Mouse (Mus musculus) liver, embryonic 16.5 days (tissue): Measurements from ENCODE around the gene Lonp2. TPM values are rescaled to one million over a fixed set of nuclear protein-coding genes. Genes with fewer than 3 reads are reported as not detected.

Experiments used
- ATAC-seq: fragments of 200-750 bp; cut with Nextera tagmentation; 2 replicates; pipeline ENCODE4 v1.8.0; 2017; ENCODE audit warnings: low read depth, mild to moderate bottlenecking, moderate number of reproducible peaks, moderate library complexity
- H3K27ac ChIP-seq: fragments of 300-500 bp; sonication (generic); 2 replicates; pipeline ENCODE4 v1.5.1; 2014; ENCODE audit warnings: mild to moderate bottlenecking, low read length
- H3K27me3 ChIP-seq: fragments of 300-500 bp; sonication (generic); 2 replicates; pipeline ENCODE4 v1.6.1; 2014; ENCODE audit warnings: low read depth, low read length, mixed read lengths; ENCODE audit not compliant: control insufficient read depth, insufficient read depth
- H3K36me3 ChIP-seq: fragments of 300-500 bp; sonication (generic); 2 replicates; pipeline ENCODE4 v1.6.1; 2014; ENCODE audit warnings: mild to moderate bottlenecking; ENCODE audit not compliant: control insufficient read depth, insufficient read depth
- H3K4me1 ChIP-seq: fragments of 300-500 bp; sonication (generic); 2 replicates; pipeline ENCODE4 v1.6.1; 2014; ENCODE audit warnings: low read depth, low read length, mixed read lengths; ENCODE audit not compliant: control insufficient read depth
- H3K4me2 ChIP-seq: fragments of 300-500 bp; sonication (generic); 2 replicates; pipeline ENCODE4 v1.6.1; 2014; ENCODE audit warnings: low read depth, low read length, mixed read lengths
- H3K4me3 ChIP-seq: fragments of 300-500 bp; sonication (generic); 2 replicates; pipeline ENCODE4 v1.5.1; 2014; ENCODE audit warnings: low read depth, mild to moderate bottlenecking, low read length
- H3K9ac ChIP-seq: fragments of 300-500 bp; sonication (generic); 2 replicates; pipeline ENCODE4 v1.6.1; 2014; ENCODE audit warnings: low read depth, low read length
- H3K9me3 ChIP-seq: fragments of 300-500 bp; sonication (generic); replicated peaks from 2 replicates; pipeline ENCODE4 v1.6.1; 2016; ENCODE audit warnings: low read length; ENCODE audit not compliant: control insufficient read depth
- WGBS: fragments of 180-500 bp; shearing (Covaris S2); extraction: QIAGEN DNeasy Blood & Tissue Kit; methylation state at CpG from one replicate; pipeline ENCODE4 v1.1.7; 2014; ENCODE audit not compliant: insufficient replicate concordance; 5-methylcytosine and 5-hydroxymethylcytosine counted together
- microRNA-seq: library from miRNA; unstranded; fragments of <30 nt; microRNA quantifications from one replicate; pipeline ENCODE4, GENCODE M21; 2016
- polyA plus RNA-seq: library from polyadenylated mRNA; unstranded; fragments of >200 nt; fragmentation: Nextera tagmentation; extraction: Ambion mirVana; gene quantifications from 2 replicates; pipeline ENCODE4 v1.2.1, GENCODE M21; 2015

Gene Lonp2
- polyA plus RNA-seq, 1 experiment from 2014 or later = 40.3 TPM

- Histone ChIP-seq H3K27me3 (peaks cover 11% of the 10 kb centered on the region), H3K4me2 (no peak overlapping the region), H3K9me3 (no peaks in the 10 kb centered on the region), H3K9ac (no peak overlapping the region), H3K27ac (no peak overlapping the region), H3K4me1 (peaks cover 23% of the 10 kb centered on the region), H3K36me3 (no peaks in the 10 kb centered on the region), H3K4me3 (no peak overlapping the region)
- WGBS = 76% methylated on average over 5 of the region's 5 CpGs
- ATAC-seq = no peak
Measured at GRCm38 (mm10) chr8:86762806-86763205, 139.0 kb downstream of the Lonp2 start.

- peak; percentile 89 for ATAC-seq
- H3K9me3 ChIP-seq = no peaks in the 10 kb centered on the region
- H3K4me2 ChIP-seq = peak overlapping the region; percentile 41
- H3K9ac ChIP-seq = no peak overlapping the region
- no peak overlapping the region; the same call in 1 of the 2 replicates for H3K4me3 ChIP-seq
- 0 out of 2 replicates have a peak overlapping the region, but pooled peaks have one; percentile 13 for H3K27ac ChIP-seq
- 47% methylated on average over 10 of the region's 10 CpGs for WGBS
- H3K27me3 ChIP-seq = peaks cover 11% of the 10 kb centered on the region
- H3K4me1 ChIP-seq = peaks cover 16% of the 10 kb centered on the region
- H3K36me3 ChIP-seq = no peaks in the 10 kb centered on the region
Measured at GRCm38 (mm10) chr8:86765155-86765554, 141.3 kb downstream of the Lonp2 start.

DNA sequence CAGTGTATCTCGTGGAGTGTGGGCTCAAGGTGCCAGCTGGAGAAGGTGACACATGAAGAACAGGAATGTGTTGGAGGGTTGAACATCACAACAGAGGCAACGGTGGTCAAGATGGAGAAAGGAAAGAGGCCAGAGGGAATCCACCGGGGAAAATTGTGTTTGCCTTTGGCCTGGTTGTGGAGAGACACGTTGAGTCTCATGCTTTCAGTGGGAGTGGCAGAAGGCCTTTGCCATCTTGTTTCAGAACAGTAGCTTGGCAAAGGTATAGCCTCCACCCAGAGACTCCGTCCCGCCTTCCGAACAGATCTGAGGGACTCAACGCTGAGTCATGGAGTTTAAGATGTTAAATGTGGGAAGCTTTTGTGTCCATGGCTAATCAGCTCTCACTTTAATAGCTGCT lies 141.8 kb downstream of the Lonp2 start:
- H3K4me2 ChIP-seq = peak overlapping the region; percentile 41
- WGBS = 81% methylated on average over 8 of the region's 8 CpGs
- no peak overlapping the region for H3K27ac ChIP-seq

DNA sequence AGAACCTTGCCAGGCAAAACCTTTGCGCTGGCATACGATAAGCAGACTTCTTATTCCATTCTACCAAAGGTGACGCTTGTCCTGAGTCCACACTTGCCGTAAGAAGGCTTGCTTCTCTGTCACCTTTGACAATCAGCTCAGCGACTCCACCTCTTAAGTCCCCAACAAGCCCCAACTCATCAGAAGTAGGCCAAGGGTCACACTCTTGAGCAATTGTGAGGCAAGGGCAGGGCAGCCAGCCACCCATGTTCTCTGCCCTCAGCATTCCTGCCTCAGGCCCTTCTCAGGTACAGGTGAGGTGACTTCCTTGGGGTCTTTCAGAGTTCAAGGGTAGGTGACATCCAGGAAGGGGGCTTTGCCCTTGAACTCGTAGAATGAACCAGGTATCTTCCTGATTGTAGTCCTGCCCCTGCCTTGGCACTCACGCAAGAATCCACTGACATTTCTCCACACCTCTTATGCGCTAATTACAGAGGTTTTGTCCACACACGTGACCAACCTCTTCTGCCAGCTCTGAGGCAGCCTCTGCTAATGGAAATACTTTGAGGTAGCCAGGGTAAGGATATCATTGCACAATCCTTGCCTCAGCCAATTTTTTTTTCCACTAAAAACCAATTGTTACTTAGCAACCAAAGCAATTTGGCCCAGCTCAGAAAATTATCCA lies 142.8 kb downstream of the Lonp2 start:
- peaks cover 11% of the 10 kb centered on the region for H3K27me3 ChIP-seq
- no peaks in the 10 kb centered on the region for H3K36me3 ChIP-seq
- H3K4me2 ChIP-seq = no peak overlapping the region
- no peak overlapping the region for H3K4me3 ChIP-seq
- H3K27ac ChIP-seq = no peak overlapping the region
- no peak for ATAC-seq
- WGBS = 71% methylated on average over 9 of the region's 9 CpGs
- peaks cover 16% of the 10 kb centered on the region for H3K4me1 ChIP-seq
- H3K9ac ChIP-seq = no peak overlapping the region
- H3K9me3 ChIP-seq = no peaks in the 10 kb centered on the region

More for the DNA sequence above, 141.8 kb downstream of the Lonp2 start:
- Histone ChIP-seq H3K36me3 (no peaks in the 10 kb centered on the region), H3K4me3 (no peak overlapping the region; the same call in 1 of the 2 replicates), H3K9me3 (no peaks in the 10 kb centered on the region), H3K9ac (no peak overlapping the region), H3K4me1 (peaks cover 16% of the 10 kb centered on the region), H3K27me3 (peaks cover 11% of the 10 kb centered on the region)
- no peak for ATAC-seq

DNA sequence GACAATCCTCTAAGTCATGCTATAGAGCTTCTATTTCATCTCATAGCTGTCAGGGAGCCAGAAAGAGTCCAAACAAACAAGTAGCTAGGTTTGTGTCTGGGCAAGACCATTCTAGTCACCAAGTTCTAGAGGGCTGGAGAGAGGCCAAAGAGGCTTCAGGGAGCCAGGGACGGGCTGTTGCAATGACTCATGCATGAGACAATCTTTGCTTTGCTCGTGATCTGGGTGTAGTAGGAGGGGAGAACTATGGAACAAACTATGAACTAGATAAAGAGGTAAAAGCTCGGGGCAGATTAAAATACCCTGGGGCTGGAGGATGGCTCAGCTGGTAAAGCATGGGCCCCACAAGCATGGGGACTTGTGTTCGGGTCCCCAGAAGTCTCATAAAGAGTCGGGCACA lies 144.7 kb downstream of the Lonp2 start:
- Histone ChIP-seq H3K27me3 (peaks cover 4% of the 10 kb centered on the region), H3K9me3 (no peaks in the 10 kb centered on the region), H3K36me3 (no peaks in the 10 kb centered on the region), H3K9ac (no peak overlapping the region), H3K4me2 (no peak overlapping the region), H3K27ac (no peak overlapping the region), H3K4me3 (no peak overlapping the region), H3K4me1 (peaks cover 16% of the 10 kb centered on the region)
- no peak for ATAC-seq
- WGBS = 48% methylated on average over 5 of the region's 5 CpGs

DNA sequence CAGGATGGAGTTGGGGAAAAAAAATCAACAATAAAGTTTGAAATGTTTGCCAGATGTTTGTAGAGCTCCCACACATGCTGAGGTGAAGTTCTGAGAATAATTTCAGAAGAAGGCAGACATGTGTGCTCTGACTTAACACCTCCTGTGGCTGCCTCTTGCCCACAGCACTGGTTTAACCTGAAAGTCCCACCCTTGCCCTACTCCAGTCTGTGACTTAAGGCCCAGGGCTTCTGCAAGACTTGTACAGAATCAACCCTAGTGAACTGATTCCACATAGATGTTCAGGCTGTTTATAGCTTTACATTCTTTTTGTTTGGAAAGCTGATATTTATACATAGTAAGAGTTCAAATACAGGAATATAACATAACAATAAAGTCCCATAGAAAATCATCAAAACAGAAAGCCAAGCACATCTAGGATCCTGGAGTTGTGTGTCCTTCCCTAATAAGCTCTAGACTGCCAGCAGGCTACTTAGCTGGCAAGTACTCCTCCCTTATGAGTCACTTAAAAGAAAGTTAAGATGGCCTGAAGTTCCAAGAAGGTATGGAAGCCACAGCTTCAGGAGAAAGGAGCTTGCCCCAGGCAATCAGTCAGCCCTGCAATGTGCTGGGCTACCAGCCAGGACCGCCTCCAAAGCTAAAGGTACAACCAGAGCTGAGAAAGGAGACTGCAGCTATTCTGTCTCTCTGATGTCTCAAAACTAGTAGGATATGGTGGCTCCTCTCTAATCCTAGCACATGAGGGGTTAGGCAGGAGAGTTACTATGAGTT lies 146.3 kb downstream of the Lonp2 start:
- WGBS = 53% methylated on average over 1 of the region's 1 CpGs
- no peak for ATAC-seq
- Histone ChIP-seq H3K27ac (no peak overlapping the region), H3K4me2 (no peak overlapping the region), H3K9me3 (no peaks in the 10 kb centered on the region), H3K4me1 (peaks cover 9% of the 10 kb centered on the region), H3K9ac (no peak overlapping the region), H3K36me3 (no peaks in the 10 kb centered on the region), H3K27me3 (peaks cover 2% of the 10 kb centered on the region; the same call in 1 of the 2 replicates), H3K4me3 (no peak overlapping the region)

Small RNA genes within 50 kb of the gene (microRNA-seq; reads per million reads assigned to microRNA genes)
- gene Gm44348 = not detected

Other genes starting within 250 kb of the Lonp2 start
- gene Abcc12, start 43.4 kb upstream of the Lonp2 start, polyA plus RNA-seq = not detected in 2 replicates
- 0.71 and 0.80 TPM in 2 replicates for gene Gm10638, start 121.7 kb downstream of the Lonp2 start, polyA plus RNA-seq
- 10.2 and 12.2 TPM in 2 replicates for gene Siah1a, start 121.9 kb downstream of the Lonp2 start, polyA plus RNA-seq